Mouse (Mus musculus) mature B cell (primary cell): ENCODE data around the gene Kantr.

Experiments
- in situ Hi-C: fragments of 300-500 bp; cut with MboI; formaldehyde crosslinking; loops from 2 replicates; pipeline ENCODE4 v1.14.3; 2019

Gene Kantr

GRCm38 (mm10) chrX:152284746-152285145, 42.5 kb downstream of the Kantr start:
- in situ Hi-C loops: no loop called here

- in situ Hi-C loops: no loop called here
Measured at GRCm38 (mm10) chrX:152279384-152279783, 47.9 kb downstream of the Kantr start.

- in situ Hi-C loops: no loop called here
Measured at GRCm38 (mm10) chrX:152271189-152271588, 56.1 kb downstream of the Kantr start.
